Mouse (Mus musculus) retina, adult 2 months (tissue): ENCODE measurements around the gene Ddrgk1.
A peak's percentile ranks its signal among the peaks of the same experiment; 100 is the strongest.
"Not testable (repeated sequence)": the region's sequence is repeated elsewhere in the genome, so short reads cannot be mapped to it uniquely, and the experiment has no call there.

Source experiments
- DNase-seq: peaks from one replicate; pipeline ENCODE4 v3.0.0-alpha.2; 2012; ENCODE audit warnings: low read depth, low spot score

Ddrgk1 gene

GRCm38 (mm10) chr2:130653303-130653702 lies 11.2 kb downstream of the Ddrgk1 start:
- no peak for DNase-seq

GRCm38 (mm10) chr2:130649028-130649427 lies 15.4 kb downstream of the Ddrgk1 start:
- not testable (repeated sequence) for DNase-seq

GRCm38 (mm10) chr2:130645198-130645597 lies 19.3 kb downstream of the Ddrgk1 start:
- DNase-seq, result no peak

- DNase-seq, result no peak
These were observed 21.6 kb downstream of the Ddrgk1 start, which contains the start of gene Lzts3 for GRCm38 (mm10) chr2:130642684-130643369. TSS of gene Lzts3 (minus strand) at chr2:130642803.

GRCm38 (mm10) chr2:130642197-130642660 lies 22.2 kb downstream of the Ddrgk1 start:
- DNase-seq, result no peak

- DNase-seq, result no peak
These were observed 23.0 kb downstream of the Ddrgk1 start for GRCm38 (mm10) chr2:130641351-130642025.

- DNase-seq, result no peak
These were observed 25.2 kb downstream of the Ddrgk1 start for GRCm38 (mm10) chr2:130639276-130639675.

GRCm38 (mm10) chr2:130638101-130638611 lies 26.3 kb downstream of the Ddrgk1 start:
- DNase-seq, result no peak

- no peak for DNase-seq
These were observed 28.6 kb downstream of the Ddrgk1 start for GRCm38 (mm10) chr2:130635847-130636246.

- DNase-seq, result no peak
These were observed 29.6 kb downstream of the Ddrgk1 start for GRCm38 (mm10) chr2:130634739-130635411.

GRCm38 (mm10) chr2:130634006-130634738 lies 30.3 kb downstream of the Ddrgk1 start:
- no peak for DNase-seq

GRCm38 (mm10) chr2:130632887-130633675 lies 31.4 kb downstream of the Ddrgk1 start:
- no peak for DNase-seq

- DNase-seq, result no peak
These were observed 32.0 kb downstream of the Ddrgk1 start for GRCm38 (mm10) chr2:130632416-130632815.

GRCm38 (mm10) chr2:130629839-130630203 lies 34.6 kb downstream of the Ddrgk1 start, which contains the start of the genes Fastkd5 and Ubox5:
TSS of gene Fastkd5 (minus strand) at chr2:130630027.
TSS of gene Ubox5 (minus strand) at chr2:130630038.
- DNase-seq, result peak; percentile 78

- no peak for DNase-seq
These were observed 35.2 kb downstream of the Ddrgk1 start for GRCm38 (mm10) chr2:130629080-130629838.

GRCm38 (mm10) chr2:130628424-130628823 lies 36.0 kb downstream of the Ddrgk1 start:
- no peak for DNase-seq

- DNase-seq, result no peak
These were observed 45.5 kb downstream of the Ddrgk1 start for GRCm38 (mm10) chr2:130618972-130619371.

- DNase-seq, result no peak
These were observed 51.4 kb downstream of the Ddrgk1 start for GRCm38 (mm10) chr2:130613091-130613490.
